Mouse (Mus musculus): Measurements from ENCODE around the gene Ttc7b.

- no peak for TF ChIP-seq ZC3H11A (IDR thresholded peaks at IDR 0.05; ENCODE audit: borderline replicate concordance, low read depth, low read length)
- TF ChIP-seq CHD2 (IDR thresholded peaks at IDR 0.05; ENCODE audit: low read depth, low read length), result no peak
- no peak for TF ChIP-seq ZNF384 (IDR thresholded peaks at IDR 0.05; ENCODE audit: low read depth, low read length)
- TF ChIP-seq MAFK (IDR thresholded peaks at IDR 0.05; ENCODE audit: insufficient read depth, low read depth, low read length), result no peak
- TF ChIP-seq HCFC1 (IDR thresholded peaks at IDR 0.05; ENCODE audit: borderline replicate concordance, insufficient read depth, low read length), result no peak
These were observed 10.9 kb downstream of the Ttc7b start for GRCm38 (mm10) chr12:100509615-100510282.
